Mouse (Mus musculus): Measurements from ENCODE around the gene Gm2244.
"Not testable (repeated sequence)": the region's sequence is repeated elsewhere in the genome, so short reads cannot be mapped to it uniquely, and the experiment has no call there.

Gm2244 gene

DNA sequence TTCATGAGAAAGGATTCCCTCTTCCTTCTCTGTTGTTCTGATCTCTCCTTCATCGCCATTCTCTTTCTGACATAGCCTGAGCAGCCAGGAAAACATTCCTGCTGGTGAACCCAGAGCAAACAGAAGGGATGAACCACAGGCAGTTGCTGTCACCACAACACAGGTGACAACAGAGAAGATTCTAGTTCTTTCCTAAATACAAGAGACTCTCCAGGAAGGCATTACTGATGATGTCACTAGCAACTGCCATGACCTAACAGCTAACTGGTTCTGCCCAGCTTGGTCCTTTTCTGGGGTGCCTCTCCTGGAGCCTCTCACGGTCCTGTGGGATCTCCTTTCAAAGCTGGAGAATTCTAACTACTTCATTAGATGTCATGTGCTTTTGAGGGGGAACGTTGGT, at the start of gene Gm2244:
TSS of gene Gm2244 (minus strand) at position 101 of the 400 bp plus-strand sequence.
- DNase-seq, result not testable (repeated sequence)

DNA sequence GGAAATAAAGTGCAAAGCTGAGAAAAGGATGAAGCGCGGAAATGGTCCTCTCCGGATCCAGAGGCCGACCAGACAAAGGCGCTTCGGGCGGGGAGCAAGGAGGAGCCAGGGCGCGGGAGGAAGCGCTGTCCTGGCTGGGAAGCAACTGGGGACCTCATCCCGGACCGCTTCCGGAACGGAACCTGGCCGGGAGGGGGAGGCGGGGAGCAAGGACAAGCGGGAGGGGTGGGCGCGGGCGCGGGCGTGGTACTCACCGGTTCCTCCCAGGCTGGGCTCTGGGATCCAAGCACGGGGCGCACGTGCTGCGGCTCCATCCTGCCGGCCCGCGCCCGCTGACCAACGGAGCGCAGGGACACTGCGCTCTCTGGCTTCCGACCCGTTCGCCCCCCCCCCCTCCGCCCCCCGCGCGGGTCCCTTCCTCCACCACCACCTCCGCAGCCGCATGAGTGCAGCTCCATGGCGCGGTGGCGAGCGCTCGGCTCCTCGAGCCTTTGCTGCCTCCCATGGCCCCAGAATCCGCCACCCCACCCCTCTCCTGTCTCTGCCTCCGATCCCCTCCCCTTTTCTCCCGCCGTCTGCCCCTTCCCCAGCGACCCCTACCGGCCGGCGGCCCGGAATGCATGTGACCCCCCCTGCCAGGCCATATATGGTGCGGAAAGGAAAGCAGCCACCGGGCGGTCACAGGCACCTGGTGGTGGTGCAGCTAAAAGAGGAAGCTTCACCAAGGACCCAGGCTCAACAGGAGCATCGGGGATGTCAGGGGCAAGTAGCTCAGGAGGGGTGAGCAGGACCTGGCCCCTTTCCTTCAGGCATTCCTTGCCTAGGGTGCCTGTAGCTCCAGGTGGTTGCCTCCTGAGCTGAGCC, 35.3 kb upstream of the Gm2244 start, which contains the start of gene Gm2237:
TSS of gene Gm2237 (minus strand) at position 332 of the 864 bp plus-strand sequence.
- DNase-seq, result peak; percentile 23 to 33
